Mouse (Mus musculus): ENCODE data around the gene Nudc. TPM values are rescaled to one million over a fixed set of nuclear protein-coding genes. Genes with fewer than 3 reads are reported as not detected.

Gene Nudc
- total RNA-seq, 2 experiments from 2014 or later = 102 TPM

DNA sequence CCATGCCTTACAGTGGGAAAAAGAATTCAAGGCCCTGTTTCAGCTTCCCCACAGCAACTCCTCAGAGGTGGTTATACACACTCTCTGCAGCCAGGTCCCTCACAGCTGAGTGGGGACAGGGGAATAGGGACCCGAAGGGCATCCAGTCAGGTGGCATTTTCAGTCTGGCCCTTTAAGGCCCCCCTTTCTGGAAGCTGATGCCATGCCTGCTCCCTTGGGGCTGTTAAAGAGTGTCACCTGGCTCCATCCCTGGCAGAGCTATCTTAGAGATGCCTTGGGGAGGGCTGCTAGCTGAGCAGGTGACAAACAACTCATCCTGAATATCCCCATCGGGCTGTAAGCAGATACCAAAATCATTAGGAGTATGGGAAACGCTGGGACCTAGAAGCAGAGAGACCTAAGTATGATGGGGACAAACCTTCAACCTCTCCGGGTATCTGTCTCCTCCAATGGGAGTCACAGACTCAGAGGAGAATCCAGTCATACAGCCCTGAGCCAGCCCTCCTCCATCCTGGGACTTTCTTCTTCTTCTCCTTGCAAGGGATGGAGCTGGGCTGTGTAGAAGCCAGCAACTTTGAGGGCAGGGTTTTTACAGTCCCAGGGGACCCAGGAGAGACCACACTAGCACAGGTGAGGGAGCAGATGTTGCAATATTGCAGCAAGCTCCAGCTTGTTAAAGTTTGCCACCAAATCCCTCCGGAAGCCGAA lies 48.9 kb downstream of the Nudc start:
- DNase-seq (ENCODE audit: low spot score in 2 of 2) = no peak
- intact Hi-C loops (cut with DNase I) = no loop called here

DNA sequence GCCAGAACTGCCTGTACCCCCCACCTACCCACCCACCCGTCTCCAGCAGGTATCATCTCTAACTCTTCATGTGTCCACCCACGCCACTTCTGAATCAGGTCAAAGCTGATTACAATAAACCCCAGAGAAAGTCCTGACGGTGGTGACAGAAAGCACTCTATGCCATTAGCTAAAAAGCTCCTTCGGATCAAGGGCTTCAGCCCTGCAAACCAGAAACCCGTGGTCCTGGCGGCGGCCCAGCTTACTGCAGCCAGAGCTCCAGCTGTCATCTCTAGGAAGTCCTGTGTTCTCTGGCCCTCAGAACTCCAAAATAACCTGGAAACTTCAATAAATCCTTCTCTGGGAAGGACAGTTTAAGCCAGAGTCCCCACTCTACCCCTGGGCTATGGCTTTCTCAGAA lies 50.1 kb downstream of the Nudc start:
- intact Hi-C loops (cut with DNase I) = no loop called here
- no peak for DNase-seq (ENCODE audit: low spot score in 2 of 2)

DNA sequence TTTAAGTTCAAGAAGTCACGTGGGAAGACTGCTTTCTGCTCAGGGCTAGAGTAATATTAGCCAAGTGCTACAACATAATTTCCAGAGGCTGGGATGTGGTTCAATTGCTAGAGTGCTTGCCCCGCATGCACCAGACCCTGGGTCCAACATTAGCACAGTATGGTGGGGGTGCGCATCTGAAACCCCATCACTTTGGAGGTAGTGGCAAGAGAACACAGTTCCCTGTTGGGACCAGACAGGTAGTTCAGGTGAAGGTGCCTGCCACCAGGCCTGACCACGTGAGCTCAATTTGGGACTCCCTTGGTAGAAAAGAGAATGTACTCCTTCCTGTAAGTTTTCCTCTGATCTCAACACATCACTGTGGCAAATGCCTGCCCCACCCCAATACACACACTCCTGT lies 50.9 kb downstream of the Nudc start:
- no peak for DNase-seq (ENCODE audit: low spot score in 2 of 2)
- intact Hi-C loops (cut with DNase I) = no loop called here

DNA sequence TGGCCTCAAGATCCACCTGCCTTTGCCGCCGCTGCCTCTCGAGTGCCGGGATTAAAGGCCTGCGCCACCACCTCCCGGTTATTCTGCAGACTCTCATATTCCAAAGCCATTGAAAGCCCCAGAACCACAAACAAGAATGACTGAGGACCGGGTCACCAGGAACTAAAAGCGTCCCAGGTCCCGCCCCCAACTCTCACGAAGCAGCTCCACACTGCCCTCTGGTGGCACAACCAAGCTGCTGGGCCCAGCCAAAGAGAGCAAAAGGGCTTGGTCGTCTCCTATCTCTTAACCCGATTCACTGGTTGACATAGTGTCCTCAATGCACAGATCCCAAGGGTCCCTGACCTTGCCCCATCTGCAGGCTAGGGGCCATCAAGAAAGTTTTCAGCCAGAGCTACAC lies 51.4 kb downstream of the Nudc start:
- DNase-seq (ENCODE audit: low spot score in 2 of 2) = peak; percentile 77 to 82
- intact Hi-C loops (cut with DNase I) = no loop called here

DNA sequence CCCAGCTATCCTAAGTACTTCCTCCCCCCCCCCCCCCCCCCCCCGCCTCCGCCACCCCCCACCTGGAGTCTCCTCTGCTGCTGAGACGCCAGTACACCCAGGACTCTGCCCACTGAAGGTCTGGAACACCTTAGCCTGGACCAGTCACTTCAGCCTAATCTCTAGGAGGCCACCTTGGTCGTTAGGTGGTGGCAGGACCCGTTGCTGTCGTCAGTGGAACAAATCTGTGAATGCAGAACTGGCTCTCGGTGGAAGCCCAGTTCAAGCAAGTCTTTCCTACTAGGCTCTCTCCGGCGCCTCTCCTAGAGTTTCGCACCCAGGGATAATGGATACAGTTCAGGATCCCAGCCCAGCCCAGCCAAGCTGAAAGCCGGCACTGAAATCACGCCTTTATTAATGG lies 51.9 kb downstream of the Nudc start:
- DNase-seq (ENCODE audit: low spot score in 2 of 2) = no peak
- intact Hi-C loops (cut with DNase I) = no loop called here

DNA sequence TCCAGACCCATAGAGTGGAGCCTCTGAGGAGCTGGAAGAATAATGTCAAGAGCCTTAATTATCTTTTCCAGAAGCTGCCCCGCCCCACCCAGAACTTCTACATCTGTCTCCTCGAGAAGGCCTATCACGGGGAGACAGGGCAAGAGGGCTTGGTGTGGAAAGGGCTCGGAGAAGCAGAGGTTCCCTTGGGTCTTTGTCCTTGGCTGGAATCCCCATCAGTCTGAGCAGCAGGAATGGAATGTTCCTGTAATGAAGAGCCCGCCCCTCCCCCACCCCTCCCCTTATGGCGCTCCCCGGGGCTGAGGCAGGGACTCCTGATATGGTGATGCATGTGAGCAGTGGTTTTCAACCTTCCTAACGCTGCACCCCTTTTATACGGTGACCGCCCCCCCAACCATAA lies 54.0 kb downstream of the Nudc start:
- intact Hi-C loops (cut with DNase I) = no loop called here
- no peak for DNase-seq (ENCODE audit: low spot score in 2 of 2)

DNA sequence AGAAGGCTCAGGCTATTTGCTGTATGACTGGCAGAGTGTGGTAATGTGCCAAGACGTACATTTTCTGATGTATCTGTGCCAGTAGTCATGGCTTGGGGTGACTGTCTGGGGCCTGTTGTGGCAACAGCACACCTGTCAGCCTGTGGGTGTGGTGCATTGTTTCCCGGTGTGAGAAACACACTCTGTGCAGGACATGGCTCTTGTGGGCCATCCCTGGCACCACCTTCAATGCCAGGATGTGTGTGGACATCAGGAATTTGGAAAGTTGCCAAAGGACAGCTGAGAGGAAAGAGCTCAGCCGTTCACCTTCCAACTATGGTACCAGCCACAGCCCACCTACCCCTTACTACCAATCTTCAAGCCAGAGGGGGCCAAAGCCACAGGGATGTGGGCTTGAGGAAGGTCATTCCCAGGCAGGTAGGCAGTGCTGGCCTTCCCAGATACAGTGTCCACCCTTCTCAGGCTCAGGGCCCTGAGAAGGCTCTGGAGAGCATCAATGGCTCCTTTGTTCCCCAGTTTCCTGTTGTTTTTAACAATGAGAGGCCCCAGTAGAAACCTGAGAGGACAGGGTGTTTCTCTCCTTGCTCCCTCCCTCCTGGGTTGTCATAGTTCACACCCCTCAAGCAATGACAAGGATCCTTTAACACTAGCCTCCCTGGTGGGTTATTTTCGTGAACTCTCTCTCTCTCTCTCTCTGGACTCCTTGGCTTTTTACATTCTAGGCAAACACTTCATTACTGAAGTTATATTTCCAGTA lies 56.1 kb downstream of the Nudc start:
- intact Hi-C loops (cut with DNase I) = no loop called here
- no peak for DNase-seq (ENCODE audit: low spot score in 2 of 2)

DNA sequence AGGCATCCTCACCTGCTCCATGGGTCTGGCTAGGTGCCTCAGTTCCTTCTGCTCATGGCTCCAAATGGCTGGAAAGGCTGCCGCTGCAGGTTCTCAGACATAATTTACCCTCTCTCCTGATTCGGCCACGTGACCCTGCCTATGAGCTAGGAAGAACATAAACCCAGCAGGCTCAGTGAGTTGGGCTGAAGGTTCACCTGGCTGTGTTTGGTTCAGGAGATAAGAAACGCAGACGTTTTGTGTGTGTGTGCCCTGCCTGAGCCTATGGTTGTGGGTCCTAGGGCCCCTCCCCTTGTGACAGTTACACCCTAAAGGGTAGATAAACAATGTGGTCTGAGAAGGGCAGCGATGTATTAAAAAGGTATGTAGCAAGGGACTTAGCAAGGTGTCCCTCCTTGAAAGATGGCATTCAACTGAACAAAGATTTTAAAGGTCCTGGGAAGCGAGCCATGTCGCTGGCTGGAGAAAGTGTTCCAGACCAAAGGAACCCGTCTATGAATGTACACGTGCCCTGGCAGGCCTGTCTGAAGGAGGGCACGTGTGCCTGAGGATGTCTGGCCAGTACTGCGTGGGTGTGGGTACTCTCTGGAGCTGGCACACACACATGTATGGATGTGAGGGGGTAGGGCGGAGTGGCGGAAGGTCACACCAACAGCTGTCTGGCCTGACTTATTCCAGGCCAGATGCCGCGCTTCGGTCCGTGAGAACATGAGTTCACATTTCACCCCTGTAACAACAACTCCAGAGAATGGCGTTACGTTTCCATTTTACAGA lies 57.0 kb downstream of the Nudc start:
- intact Hi-C loops (cut with DNase I) = no loop called here
- DNase-seq (ENCODE audit: low spot score in 2 of 2) = no peak

DNA sequence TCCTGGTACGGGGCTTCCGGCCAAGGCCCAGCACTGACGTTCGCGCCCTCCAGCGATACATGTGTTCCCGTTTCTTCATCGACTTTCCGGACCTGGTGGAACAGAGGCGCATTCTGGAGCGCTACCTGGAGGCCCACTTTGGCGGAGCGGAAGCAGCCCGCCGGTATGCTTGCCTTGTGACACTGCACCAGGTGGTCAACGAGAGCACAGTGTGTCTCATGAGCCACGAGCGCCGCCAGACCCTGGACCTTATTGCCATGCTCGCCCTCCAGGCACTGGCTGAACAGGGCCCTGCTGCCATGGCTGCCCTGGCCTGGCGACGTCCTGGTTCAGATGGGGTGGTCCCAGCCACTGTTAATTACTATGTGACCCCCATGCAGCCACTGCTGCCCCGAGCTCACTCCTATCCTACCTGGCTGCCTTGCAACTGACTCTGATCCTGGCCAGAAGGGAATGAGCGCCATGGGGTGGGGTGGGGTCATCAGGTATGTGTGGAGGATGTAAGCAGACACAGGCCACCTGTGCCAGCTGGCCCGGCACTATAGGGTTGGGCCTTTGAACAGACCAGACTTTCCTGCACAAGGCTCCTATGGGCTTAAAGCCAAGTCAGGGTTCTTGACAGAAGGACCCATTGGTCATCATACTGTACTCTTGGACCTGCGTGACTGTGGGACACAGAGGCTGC lies 59.0 kb downstream of the Nudc start:
- intact Hi-C loops (cut with DNase I) = no loop called here
- no peak for DNase-seq (ENCODE audit: low spot score in 2 of 2)

DNA sequence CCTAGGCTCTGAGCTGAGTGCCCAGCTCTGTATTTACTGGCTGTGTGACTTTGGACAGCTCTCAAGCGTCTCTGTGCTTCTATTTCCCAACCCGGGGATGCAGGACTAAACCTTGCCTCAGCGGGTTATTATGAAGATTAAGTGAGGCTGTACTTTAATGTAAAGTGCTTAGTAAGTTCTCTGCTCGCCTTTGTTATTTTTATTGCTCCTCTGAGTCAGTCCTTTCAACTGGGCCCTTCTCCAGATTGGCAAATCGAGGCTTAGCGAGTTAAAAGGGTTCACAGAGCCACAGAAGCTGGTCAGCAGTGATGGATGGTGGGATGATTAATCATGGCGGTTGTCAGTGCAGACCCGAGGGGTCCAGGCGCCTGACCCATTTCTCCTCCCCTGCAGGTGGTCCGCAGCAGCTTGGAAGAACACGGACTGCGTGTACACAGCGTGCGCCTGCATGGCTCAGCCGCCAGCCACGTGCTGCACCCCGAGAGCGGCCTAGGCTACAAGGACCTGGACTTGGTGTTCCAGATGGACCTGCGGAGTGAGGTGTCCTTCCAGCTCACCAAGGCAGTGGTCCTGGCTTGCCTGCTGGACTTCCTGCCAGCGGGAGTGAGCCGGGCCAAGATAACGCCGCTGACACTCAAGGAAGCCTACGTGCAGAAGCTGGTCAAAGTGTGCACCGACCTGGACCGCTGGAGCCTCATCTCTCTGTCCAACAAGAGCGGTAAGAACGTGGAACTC lies 59.9 kb downstream of the Nudc start:
- intact Hi-C loops (cut with DNase I) = no loop called here

DNA sequence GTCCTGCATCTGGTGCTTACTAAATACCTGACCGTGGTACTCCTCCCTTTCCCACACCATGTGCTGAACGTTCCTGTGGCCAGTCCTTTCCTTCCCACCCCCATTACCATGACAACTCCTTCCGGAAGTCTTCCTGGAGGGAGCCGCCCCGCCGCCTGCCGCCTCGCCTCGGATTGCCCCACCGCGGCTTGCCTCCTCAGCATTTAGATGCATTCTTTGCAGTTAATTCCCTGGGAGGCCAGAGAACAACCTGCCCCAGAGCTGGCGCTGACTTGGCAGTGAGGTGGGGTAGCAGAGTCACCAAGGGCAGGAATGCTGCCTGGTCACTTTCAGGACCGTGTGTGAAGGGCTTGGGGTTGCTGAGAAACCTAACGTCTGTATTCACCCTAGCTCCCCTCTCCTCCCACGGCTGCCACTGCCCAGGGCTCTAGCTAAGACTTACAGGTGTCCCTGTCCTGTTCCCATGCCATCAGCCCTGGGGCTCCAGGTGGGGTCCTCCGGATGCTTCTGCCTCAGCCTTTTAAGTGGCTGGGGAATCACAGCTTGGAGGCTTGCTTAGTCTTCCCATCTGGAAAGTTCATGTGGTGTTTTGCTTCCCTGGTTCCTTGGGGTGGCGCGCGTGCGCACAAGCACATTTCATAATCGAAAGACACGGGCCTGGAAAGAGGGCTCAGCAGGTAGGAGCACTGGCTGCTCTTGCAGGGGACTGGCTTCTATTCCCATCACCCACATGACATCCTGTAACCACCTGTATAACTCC lies 61.4 kb downstream of the Nudc start:
- DNase-seq (ENCODE audit: low spot score in 2 of 2) = no peak
- intact Hi-C loops (cut with DNase I) = no loop called here

More for the DNA sequence above, 59.9 kb downstream of the Nudc start:
- DNase-seq (ENCODE audit: low spot score in 2 of 2) = no peak

Small RNA genes lying within 50 kb of the gene (microRNA-seq; reads per million reads assigned to microRNA genes)
- gene Gm23158 = 0 reads per million in 2 experiments

Other genes starting within 250 kb of the Nudc start
- 10 to 100 TPM; 56.6 to 60.8 TPM for gene Wdtc1, start 192.5 kb downstream of the Nudc start, total RNA-seq (2021)
- gene Slc9a1, start 176.3 kb downstream of the Nudc start, total RNA-seq (2021) = 10 to 100 TPM; 41.5 to 46.7 TPM
- not detected for gene Tent5b, start 65.9 kb downstream of the Nudc start, total RNA-seq (2021)
- 100 to 1,000 TPM; 150 to 170 TPM for gene Trnp1, start 47.4 kb downstream of the Nudc start, total RNA-seq (2021)
- not detected for gene Kdf1, start 27.0 kb downstream of the Nudc start, total RNA-seq (2021)
- gene Nr0b2, start 7.4 kb upstream of the Nudc start, total RNA-seq (2021) = not detected
- 1 to 10 TPM; 9.2 to 9.6 TPM for gene Gpatch3, start 28.7 kb upstream of the Nudc start, total RNA-seq (2021)
- 10 to 100 TPM in 1 of 2 experiments, 1 to 10 TPM in 1; 9.5 to 10.6 TPM for gene Gpn2, start 38.4 kb upstream of the Nudc start, total RNA-seq (2021)
- 1 to 10 TPM; 1.0 to 1.4 TPM for gene Sfn, start 56.2 kb upstream of the Nudc start, total RNA-seq (2021)
- 10 to 100 TPM; 29.3 to 32.9 TPM for gene Zdhhc18, start 104.2 kb upstream of the Nudc start, total RNA-seq (2021)
- gene Pigv, start 126.7 kb upstream of the Nudc start, total RNA-seq (2021) = 1 to 10 TPM; 6.2 TPM
- 10 to 100 TPM; 74.1 to 75.8 TPM for gene Arid1a, start 210.8 kb upstream of the Nudc start, total RNA-seq (2021)

All from left cerebral cortex, postnatal 14 days (tissue).